Mouse (Mus musculus) T-helper 2 cell (primary cell): ENCODE data around the gene Lkaaear1.

Experiments used
- in situ Hi-C: fragments of 300-600 bp; cut with MboI, MseI; formaldehyde crosslinking; loops from one replicate; pipeline ENCODE4 v1.15.1; 2025; ENCODE audit warnings: high pct_unique_total_duplicates

Gene Lkaaear1

GRCm38 (mm10) chr2:181698241-181698640 is at the start of gene Lkaaear1:
Gene Lkaaear1, minus strand, starts transcription at chr2:181698442.
- in situ Hi-C loops, result loop anchor here (5.0 to 10.0 kb wide), 2 partner anchors 56 to 1103 kb away; partner anchors contain the start of gene Col9a3

GRCm38 (mm10) chr2:181730051-181730450 is 31.8 kb upstream of the Lkaaear1 start:
- in situ Hi-C loops, result no loop called here

GRCm38 (mm10) chr2:181727659-181728262 is 29.5 kb upstream of the Lkaaear1 start:
- in situ Hi-C loops, result no loop called here

- in situ Hi-C loops, result no loop called here
Observed at GRCm38 (mm10) chr2:181722213-181722612, 24.0 kb upstream of the Lkaaear1 start.

GRCm38 (mm10) chr2:181721200-181721599 is 23.0 kb upstream of the Lkaaear1 start:
- in situ Hi-C loops, result no loop called here

- in situ Hi-C loops, result no loop called here
Observed at GRCm38 (mm10) chr2:181720061-181720460, 21.8 kb upstream of the Lkaaear1 start.

- in situ Hi-C loops, result no loop called here
Observed at GRCm38 (mm10) chr2:181716991-181717390, 18.7 kb upstream of the Lkaaear1 start.

GRCm38 (mm10) chr2:181715382-181715781 is 17.1 kb upstream of the Lkaaear1 start:
- in situ Hi-C loops, result no loop called here

GRCm38 (mm10) chr2:181714903-181715326 is 16.7 kb upstream of the Lkaaear1 start, which contains the start of gene Oprl1:
Gene Oprl1, plus strand, starts transcription at chr2:181715016.
- in situ Hi-C loops, result no loop called here

GRCm38 (mm10) chr2:181713749-181714148 is 15.5 kb upstream of the Lkaaear1 start:
- in situ Hi-C loops, result no loop called here

- in situ Hi-C loops, result no loop called here
Observed at GRCm38 (mm10) chr2:181706668-181707067, 8.4 kb upstream of the Lkaaear1 start.

GRCm38 (mm10) chr2:181696801-181697420 is 1.3 kb downstream of the Lkaaear1 start:
- in situ Hi-C loops, result loop anchor here (5.0 to 10.0 kb wide), 2 partner anchors 55 to 1102 kb away; partner anchors contain the start of gene Col9a3

- in situ Hi-C loops, result loop anchor here (5.0 to 10.0 kb wide), 2 partner anchors 53 to 1101 kb away; partner anchors contain the start of gene Col9a3
Observed at GRCm38 (mm10) chr2:181695776-181696175, 2.5 kb downstream of the Lkaaear1 start.

GRCm38 (mm10) chr2:181694581-181694980 is 3.7 kb downstream of the Lkaaear1 start:
- in situ Hi-C loops, result loop anchor here (10.0 kb wide), 1 partner anchor 1100 kb away; the partner anchor contains the start of gene Col9a3

GRCm38 (mm10) chr2:181693339-181694280 is 4.6 kb downstream of the Lkaaear1 start, which contains the start of gene Rgs19:
Gene Rgs19, minus strand, starts transcription at chr2:181693977.
- in situ Hi-C loops, result loop anchor here (10.0 kb wide), 1 partner anchor 1099 kb away; the partner anchor contains the start of gene Col9a3

- in situ Hi-C loops, result loop anchor here (10.0 kb wide), 1 partner anchor 1098 kb away; the partner anchor contains the start of gene Col9a3
Observed at GRCm38 (mm10) chr2:181692304-181692703, 5.9 kb downstream of the Lkaaear1 start.

GRCm38 (mm10) chr2:181691571-181691970 is 6.7 kb downstream of the Lkaaear1 start:
- in situ Hi-C loops, result loop anchor here (10.0 kb wide), 1 partner anchor 1097 kb away; the partner anchor contains the start of gene Col9a3

GRCm38 (mm10) chr2:181691083-181691482 is 7.2 kb downstream of the Lkaaear1 start:
- in situ Hi-C loops, result loop anchor here (10.0 kb wide), 1 partner anchor 1096 kb away; the partner anchor contains the start of gene Col9a3

GRCm38 (mm10) chr2:181689466-181690160 is 8.6 kb downstream of the Lkaaear1 start:
- in situ Hi-C loops, result loop anchor here (10.0 kb wide), 1 partner anchor 1095 kb away; the partner anchor contains the start of gene Col9a3

- in situ Hi-C loops, result no loop called here
Observed at GRCm38 (mm10) chr2:181687586-181687985, 10.7 kb downstream of the Lkaaear1 start.

- in situ Hi-C loops, result no loop called here
Observed at GRCm38 (mm10) chr2:181685686-181686085, 12.6 kb downstream of the Lkaaear1 start.
